Mouse (Mus musculus) limb, embryonic 10.5 days (tissue): Measurements from ENCODE around the gene Crebl2. TPM values are rescaled to one million over a fixed set of nuclear protein-coding genes. Genes with fewer than 3 reads are reported as not detected.
A peak's percentile ranks its signal among the peaks of the same experiment; 100 is the strongest.

Experiments used
- DNase-seq: peaks from one replicate; pipeline ENCODE4 v3.0.0-alpha.2; 2017; ENCODE audit warnings: low spot score
- H3K27ac ChIP-seq: fragments of 300-500 bp; sonication (generic); 2 replicates; pipeline ENCODE4 v1.5.1; 2016; ENCODE audit warnings: mild to moderate bottlenecking
- H3K27me3 ChIP-seq: fragments of 300-500 bp; sonication (generic); 2 replicates; pipeline ENCODE4 v1.6.1; 2016; ENCODE audit warnings: low read depth, mild to moderate bottlenecking; ENCODE audit not compliant: poor library complexity, severe bottlenecking
- H3K36me3 ChIP-seq: fragments of 300-500 bp; sonication (generic); 2 replicates; pipeline ENCODE4 v1.6.1; 2016; ENCODE audit warnings: mild to moderate bottlenecking, moderate library complexity
- H3K4me1 ChIP-seq: fragments of 300-500 bp; sonication (generic); 2 replicates; pipeline ENCODE4 v1.6.1; 2016
- H3K4me3 ChIP-seq: fragments of 300-500 bp; sonication (generic); 2 replicates; pipeline ENCODE4 v1.5.1; 2016; ENCODE audit warnings: mild to moderate bottlenecking, moderate library complexity
- H3K9me3 ChIP-seq: fragments of 300-500 bp; sonication (generic); replicated peaks from 2 replicates; pipeline ENCODE4 v1.6.1; 2016; ENCODE audit warnings: mild to moderate bottlenecking
- WGBS: fragments of 180-500 bp; shearing (Covaris S2); methylation state at CpG from one replicate; pipeline ENCODE4 v1.1.7; 2016; 5-methylcytosine and 5-hydroxymethylcytosine counted together
- polyA plus RNA-seq: library from polyadenylated mRNA; unstranded; fragments of >200 nt; fragmentation: Nextera tagmentation; extraction: Ambion mirVana; gene quantifications from 2 replicates; pipeline ENCODE4 v1.2.1, GENCODE M21; 2016

Gene Crebl2
- 0.79 and 0.99 TPM in 2 replicates for polyA plus RNA-seq

DNA sequence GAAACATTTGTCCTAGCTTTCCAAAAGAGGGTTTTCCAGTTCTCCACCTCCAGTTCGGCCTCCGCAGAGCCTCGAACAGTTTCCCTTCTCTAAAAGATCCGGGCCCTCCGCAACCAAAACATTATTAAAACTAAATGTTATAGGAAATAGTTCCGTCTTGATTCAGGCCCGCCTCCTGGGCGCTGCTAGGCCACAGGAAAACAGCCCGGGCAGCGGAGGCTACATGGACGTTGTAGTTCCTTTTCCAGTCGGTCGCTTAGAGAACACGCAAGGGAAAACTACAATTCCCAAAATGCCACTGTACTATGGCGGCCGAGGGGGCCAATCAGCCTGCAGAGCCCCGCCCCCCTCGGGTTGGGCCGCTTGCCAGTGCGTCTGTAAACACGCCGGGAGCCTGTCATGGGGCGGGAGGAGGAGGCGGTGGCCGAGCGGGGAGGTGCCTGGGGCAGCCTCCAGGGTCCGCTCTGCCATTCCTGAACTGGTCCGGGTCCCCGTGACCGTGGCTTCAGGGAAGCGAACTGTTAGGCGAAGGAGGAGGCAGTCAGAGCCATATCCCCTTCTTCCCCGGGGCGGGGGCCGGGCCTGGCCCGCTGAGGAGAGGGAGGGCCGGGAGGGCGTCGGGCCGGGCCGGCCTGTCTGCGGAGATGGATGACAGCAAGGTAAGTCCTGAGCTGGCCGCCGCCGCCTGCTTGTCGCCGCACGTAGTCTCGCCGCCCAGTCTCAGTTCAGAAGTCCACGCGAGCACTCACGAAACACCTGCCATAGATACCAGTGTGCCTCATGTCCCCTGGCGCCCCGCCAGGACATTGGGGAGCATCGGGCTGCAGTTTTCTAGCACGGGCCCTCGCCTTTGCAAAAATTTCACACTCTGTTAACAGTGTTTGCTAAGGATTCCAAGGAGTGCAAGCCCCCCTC is at the start of gene Crebl2:
Gene Crebl2 (plus strand): TSS at position 369 of the 915 bp plus-strand sequence.
- peak; percentile 98 for DNase-seq
- Histone ChIP-seq H3K4me3 (peak within 1 kb of the TSS; percentile 78), H3K36me3 (no peaks in the 10 kb centered on the region), H3K27ac (peak within 1 kb of the TSS; percentile 88), H3K27me3 (no peaks in the 10 kb centered on the region), H3K9me3 (no peaks in the 10 kb centered on the region), H3K4me1 (peaks cover 14% of the 10 kb centered on the region; the same call in 1 of the 2 replicates)
- WGBS: 1% methylated on average over 55 of the region's 58 CpGs

- DNase-seq: no peak
- Histone ChIP-seq H3K36me3 (no peaks in the 10 kb centered on the region), H3K27ac (no peak overlapping the region), H3K27me3 (no peaks in the 10 kb centered on the region), H3K4me3 (no peak overlapping the region), H3K9me3 (no peaks in the 10 kb centered on the region), H3K4me1 (no peaks in the 10 kb centered on the region)
- 85% methylated on average over 7 of the region's 7 CpGs for WGBS
Measured at GRCm38 (mm10) chr6:134781494-134781913, 48.5 kb upstream of the Crebl2 start.

GRCm38 (mm10) chr6:134782900-134783299 is 47.1 kb upstream of the Crebl2 start:
- H3K9me3 ChIP-seq: no peaks in the 10 kb centered on the region
- H3K4me3 ChIP-seq: no peak overlapping the region
- DNase-seq: no peak
- H3K27me3 ChIP-seq: no peaks in the 10 kb centered on the region
- no peak overlapping the region for H3K27ac ChIP-seq
- no peaks in the 10 kb centered on the region for H3K4me1 ChIP-seq
- whole genome bisulfite sequencing: 91% methylated on average over 7 of the region's 7 CpGs
- no peaks in the 10 kb centered on the region for H3K36me3 ChIP-seq

- H3K4me1 ChIP-seq: peaks cover 6% of the 10 kb centered on the region
- no peaks in the 10 kb centered on the region for H3K9me3 ChIP-seq
- 70% methylated on average over 3 of the region's 3 CpGs for WGBS
- no peak for DNase-seq
- H3K27ac ChIP-seq: no peak overlapping the region
- H3K27me3 ChIP-seq: no peaks in the 10 kb centered on the region
- H3K4me3 ChIP-seq: no peak overlapping the region
- no peaks in the 10 kb centered on the region for H3K36me3 ChIP-seq
Measured at GRCm38 (mm10) chr6:134786426-134786825, 43.5 kb upstream of the Crebl2 start.

- peaks cover 11% of the 10 kb centered on the region for H3K27me3 ChIP-seq
- H3K36me3 ChIP-seq: no peaks in the 10 kb centered on the region
- DNase-seq: no peak
- peaks cover 9% of the 10 kb centered on the region for H3K4me1 ChIP-seq
- no peak overlapping the region for H3K4me3 ChIP-seq
- no peak overlapping the region for H3K27ac ChIP-seq
- WGBS: 94% methylated on average over 6 of the region's 6 CpGs
- H3K9me3 ChIP-seq: no peaks in the 10 kb centered on the region
Measured at GRCm38 (mm10) chr6:134789100-134789499, 40.9 kb upstream of the Crebl2 start.

DNA sequence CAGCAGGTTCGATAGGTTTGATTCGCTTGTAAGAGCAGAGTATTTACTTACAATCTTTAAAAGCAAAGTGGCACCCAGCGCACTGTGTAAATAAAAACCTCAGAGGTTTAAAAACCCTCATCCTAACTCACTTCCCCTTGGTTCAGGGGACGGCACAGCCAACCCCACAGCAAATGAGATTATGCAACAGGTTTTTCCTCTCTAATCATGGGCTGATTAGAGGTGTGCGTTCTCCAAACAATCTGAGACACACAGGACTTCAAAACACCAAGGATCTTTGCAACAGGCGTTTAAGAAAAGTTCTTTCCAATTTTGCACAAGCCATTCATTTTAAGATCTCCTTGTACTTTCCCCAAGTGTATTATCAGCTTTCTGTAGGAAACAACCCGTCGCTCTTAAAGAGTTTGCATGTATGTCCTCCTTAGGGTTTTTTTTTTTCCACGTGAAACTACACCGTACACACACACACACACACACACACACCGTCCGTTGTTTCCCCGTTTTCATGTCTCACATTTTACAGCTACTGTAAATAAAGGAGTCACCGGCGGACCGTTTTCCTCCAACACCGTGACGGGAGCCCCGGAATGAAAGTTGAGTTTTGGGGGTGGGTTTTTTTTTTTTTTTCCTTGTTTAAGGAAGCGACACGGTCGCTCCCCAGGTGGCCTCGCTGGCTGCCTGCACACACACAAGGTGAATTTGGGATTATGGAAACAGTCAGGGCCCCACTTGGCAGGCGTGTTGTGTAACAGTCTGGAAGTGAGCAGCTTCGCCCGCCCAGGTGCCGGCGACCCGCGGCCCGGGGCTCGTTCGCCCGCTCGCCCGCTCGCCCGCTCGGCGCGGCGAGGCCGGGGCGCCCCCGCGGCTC is 38.5 kb upstream of the Crebl2 start:
- Histone ChIP-seq H3K4me3 (peak overlapping the region; percentile 77), H3K9me3 (no peaks in the 10 kb centered on the region), H3K27me3 (peaks cover 11% of the 10 kb centered on the region), H3K36me3 (no peaks in the 10 kb centered on the region), H3K4me1 (peaks cover 10% of the 10 kb centered on the region), H3K27ac (peak overlapping the region; percentile 97)
- WGBS: 5% methylated on average over 46 of the region's 46 CpGs
- peak; percentile 52 for DNase-seq

GRCm38 (mm10) chr6:134792141-134793045 is 37.6 kb upstream of the Crebl2 start, which contains the start of gene Dusp16:
TSS of gene Dusp16 (minus strand) at chr6:134792625.
- no peaks in the 10 kb centered on the region for H3K9me3 ChIP-seq
- DNase-seq: peak; percentile 87
- peak within 1 kb of the TSS; percentile 97 for H3K27ac ChIP-seq
- H3K36me3 ChIP-seq: no peaks in the 10 kb centered on the region
- peaks cover 10% of the 10 kb centered on the region for H3K4me1 ChIP-seq
- peaks cover 11% of the 10 kb centered on the region for H3K27me3 ChIP-seq
- WGBS: 2% methylated on average over 105 of the region's 108 CpGs
- peak within 1 kb of the TSS; percentile 77 for H3K4me3 ChIP-seq

DNA sequence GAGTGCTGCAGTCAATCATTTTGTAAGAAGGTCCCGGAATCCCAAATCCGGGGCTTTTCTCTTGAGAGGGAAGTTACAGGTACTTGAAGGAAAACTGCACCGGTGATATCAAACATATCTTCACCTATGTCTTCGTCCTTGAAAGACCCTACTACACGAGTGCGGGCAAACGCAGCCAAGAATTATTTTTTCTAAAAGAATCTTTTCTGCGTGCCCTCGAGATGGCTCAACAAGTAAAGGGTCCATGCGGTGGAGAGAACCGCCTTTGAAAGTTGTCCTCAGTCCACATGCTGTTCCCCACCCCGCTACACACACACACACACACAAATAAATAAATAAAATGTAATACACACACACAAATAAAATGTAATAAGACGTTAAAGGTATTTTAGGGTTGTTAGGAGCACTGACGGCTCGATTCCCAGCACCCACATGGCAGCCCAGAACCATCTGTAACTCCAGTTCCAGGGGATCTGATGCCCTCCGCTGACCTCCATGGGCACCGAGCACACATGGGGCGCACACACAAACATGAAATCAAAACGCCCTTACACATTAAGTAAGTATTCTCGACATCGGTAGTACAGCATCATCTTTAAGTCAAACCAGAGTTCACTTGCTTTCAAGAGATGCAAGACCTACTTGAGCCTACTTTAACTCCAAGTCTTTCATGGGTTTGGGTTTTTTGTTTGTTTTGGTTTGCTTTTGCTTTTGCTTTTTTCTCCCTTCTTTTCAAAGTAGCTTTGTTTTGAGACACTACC is 36.7 kb upstream of the Crebl2 start:
- Histone ChIP-seq H3K36me3 (no peaks in the 10 kb centered on the region), H3K4me3 (peak overlapping the region; percentile 77), H3K27ac (peak overlapping the region; percentile 97), H3K9me3 (no peaks in the 10 kb centered on the region), H3K4me1 (peaks cover 10% of the 10 kb centered on the region), H3K27me3 (peaks cover 11% of the 10 kb centered on the region)
- 36% methylated on average over 21 of the region's 21 CpGs for WGBS
- no peak for DNase-seq

DNA sequence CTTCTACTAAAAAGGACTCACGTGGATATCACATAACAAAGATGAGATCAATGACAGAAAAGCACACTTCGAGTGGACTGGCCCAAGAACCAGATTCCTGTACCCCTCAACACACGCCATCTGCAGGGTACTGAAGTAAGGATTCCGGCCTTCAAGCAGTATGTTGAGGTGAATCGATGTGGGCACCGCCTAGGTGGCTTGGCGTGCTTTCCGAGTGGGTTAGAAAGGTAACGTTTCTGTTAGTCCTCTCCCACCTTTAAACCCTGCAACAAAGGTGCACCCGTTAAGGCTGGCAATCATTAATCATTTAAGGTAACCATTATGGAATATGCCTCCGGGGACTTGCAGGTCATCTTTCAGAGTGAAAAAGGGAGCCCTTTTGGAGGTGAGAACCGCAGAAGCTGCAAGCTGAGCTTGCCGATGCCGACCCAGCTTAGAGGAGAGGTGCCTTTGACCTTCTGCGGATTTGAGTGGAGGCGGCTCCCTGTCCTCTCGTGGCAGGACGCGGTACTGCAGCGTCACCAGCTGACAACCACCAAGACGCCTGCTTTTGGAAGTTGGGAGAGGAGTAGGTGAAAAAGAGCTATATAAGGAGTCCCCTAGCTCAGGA is 35.9 kb upstream of the Crebl2 start:
- WGBS: 13% methylated on average over 21 of the region's 21 CpGs
- H3K4me1 ChIP-seq: peaks cover 10% of the 10 kb centered on the region
- no peaks in the 10 kb centered on the region for H3K36me3 ChIP-seq
- peak overlapping the region; percentile 34 for H3K4me3 ChIP-seq
- peaks cover 11% of the 10 kb centered on the region for H3K27me3 ChIP-seq
- no peak overlapping the region for H3K27ac ChIP-seq
- H3K9me3 ChIP-seq: no peaks in the 10 kb centered on the region
- DNase-seq: peak; percentile 87

GRCm38 (mm10) chr6:134796297-134796696 is 33.7 kb upstream of the Crebl2 start:
- H3K4me1 ChIP-seq: peaks cover 4% of the 10 kb centered on the region
- peaks cover 11% of the 10 kb centered on the region for H3K27me3 ChIP-seq
- no peaks in the 10 kb centered on the region for H3K36me3 ChIP-seq
- no peak overlapping the region for H3K27ac ChIP-seq
- H3K4me3 ChIP-seq: no peak overlapping the region
- no peak for DNase-seq
- 91% methylated on average over 10 of the region's 10 CpGs for WGBS
- H3K9me3 ChIP-seq: no peaks in the 10 kb centered on the region

DNA sequence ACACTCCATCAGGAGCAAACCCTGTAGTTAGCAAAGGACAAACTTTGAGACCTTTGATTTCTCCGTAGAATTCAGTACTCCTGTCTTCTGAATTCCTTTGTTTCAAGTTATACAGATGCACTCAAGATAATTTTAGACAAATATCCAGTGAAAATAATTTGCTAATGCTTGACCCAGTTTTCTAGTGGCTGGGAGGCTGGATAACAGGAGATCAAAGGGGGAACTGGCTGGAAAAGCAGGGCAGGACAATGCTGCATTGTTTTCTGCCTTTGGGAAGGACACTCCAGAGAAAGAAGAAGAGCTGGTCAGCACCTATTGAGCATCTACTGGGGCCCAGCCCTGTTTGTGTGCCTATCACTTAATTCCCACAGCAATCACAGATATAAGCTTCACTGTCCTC is 28.5 kb upstream of the Crebl2 start:
- H3K4me3 ChIP-seq: no peak overlapping the region
- no peak for DNase-seq
- no peaks in the 10 kb centered on the region for H3K4me1 ChIP-seq
- H3K36me3 ChIP-seq: no peaks in the 10 kb centered on the region
- no peaks in the 10 kb centered on the region for H3K9me3 ChIP-seq
- WGBS: 85% methylated on average over 1 of the region's 1 CpGs
- H3K27ac ChIP-seq: no peak overlapping the region
- H3K27me3 ChIP-seq: no peaks in the 10 kb centered on the region
